Mouse (Mus musculus) forebrain, embryonic 13.5 days (tissue): ENCODE results near the gene Drd4. TPM values are rescaled to one million over a fixed set of nuclear protein-coding genes. Genes with fewer than 3 reads are reported as not detected.
"Not testable (repeated sequence)": the region's sequence is repeated elsewhere in the genome, so short reads cannot be mapped to it uniquely, and the experiment has no call there.

Source experiments
- ATAC-seq: fragments of 200-750 bp; cut with Nextera tagmentation; 2 replicates; pipeline ENCODE4 v1.8.0; 2017
- H3K27ac ChIP-seq: fragments of 300-500 bp; sonication (generic); 2 replicates; pipeline ENCODE4 v1.5.1; 2015; ENCODE audit warnings: inconsistent platforms, mild to moderate bottlenecking, moderate library complexity
- H3K27me3 ChIP-seq: fragments of 300-500 bp; sonication (generic); 2 replicates; pipeline ENCODE4 v1.6.1; 2015; ENCODE audit warnings: mild to moderate bottlenecking, inconsistent platforms
- H3K36me3 ChIP-seq: fragments of 300-500 bp; sonication (generic); 2 replicates; pipeline ENCODE4 v1.6.1; 2015; ENCODE audit warnings: mild to moderate bottlenecking, inconsistent platforms; ENCODE audit not compliant: poor library complexity, severe bottlenecking
- H3K4me1 ChIP-seq: fragments of 300-500 bp; sonication (generic); 2 replicates; pipeline ENCODE4 v1.6.1; 2015; ENCODE audit warnings: inconsistent platforms
- H3K4me2 ChIP-seq: fragments of 300-500 bp; sonication (generic); 2 replicates; pipeline ENCODE4 v1.6.1; 2015; ENCODE audit warnings: inconsistent platforms, mild to moderate bottlenecking, moderate library complexity
- H3K4me3 ChIP-seq: fragments of 300-500 bp; sonication (generic); 2 replicates; pipeline ENCODE4 v1.5.1; 2015; ENCODE audit warnings: mild to moderate bottlenecking, inconsistent platforms
- H3K9ac ChIP-seq: fragments of 300-500 bp; sonication (generic); 2 replicates; pipeline ENCODE4 v1.6.1; 2015; ENCODE audit warnings: mild to moderate bottlenecking, inconsistent platforms
- H3K9me3 ChIP-seq: fragments of 300-500 bp; sonication (generic); replicated peaks from 2 replicates; pipeline ENCODE4 v1.6.1; 2016; ENCODE audit warnings: inconsistent platforms
- WGBS: fragments of 180-500 bp; shearing (Covaris S2); methylation state at CpG from one replicate; pipeline ENCODE4 v1.1.7; 2015; 5-methylcytosine and 5-hydroxymethylcytosine counted together
- polyA plus RNA-seq: library from polyadenylated mRNA; unstranded; fragments of >200 nt; fragmentation: Nextera tagmentation; extraction: Ambion mirVana; gene quantifications from 2 replicates; pipeline ENCODE4 v1.2.1, GENCODE M21; 2015

Gene Drd4
- 0.55 and 0.70 TPM in 2 replicates for polyA plus RNA-seq

GRCm38 (mm10) chr7:141291921-141292582 lies at the start of gene Drd4:
Drd4 (plus strand) TSS chr7:141292006.
- peak within 1 kb of the TSS; percentile 95 for H3K4me2 ChIP-seq
- H3K4me1 ChIP-seq: peaks cover 28% of the 10 kb centered on the region
- no peaks in the 10 kb centered on the region for H3K9me3 ChIP-seq
- no peak within 1 kb of the TSS for H3K27ac ChIP-seq
- H3K36me3 ChIP-seq: peaks cover 7% of the 10 kb centered on the region
- WGBS: 1% methylated on average over 43 of the region's 46 CpGs
- H3K4me3 ChIP-seq: peak within 1 kb of the TSS; percentile 50
- H3K9ac ChIP-seq: peak within 1 kb of the TSS; percentile 63
- peaks cover 63% of the 10 kb centered on the region for H3K27me3 ChIP-seq
- ATAC-seq: peak; percentile 83

DNA sequence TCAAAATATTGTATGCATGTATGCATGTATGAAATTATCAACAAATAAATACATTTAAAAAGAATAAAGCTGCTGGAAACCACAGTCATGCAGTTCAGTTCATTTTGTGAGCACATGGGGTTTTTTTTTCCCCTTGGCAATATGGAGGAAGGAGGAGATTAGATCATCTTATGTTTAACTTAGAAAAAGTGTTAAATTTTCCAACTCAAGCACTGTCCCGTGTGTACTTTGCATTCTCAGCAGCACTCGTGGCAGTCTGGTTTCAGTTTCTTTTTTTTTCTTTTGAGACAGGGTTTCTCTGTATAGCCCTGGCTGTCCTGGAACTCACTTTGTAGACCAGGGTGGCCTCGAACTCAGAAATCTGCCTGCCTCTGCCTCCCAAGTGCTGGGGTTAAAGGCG lies 41.3 kb upstream of the Drd4 start:
- H3K4me2 ChIP-seq, H3K9me3 ChIP-seq, ATAC-seq, H3K27me3 ChIP-seq, H3K4me3 ChIP-seq, H3K4me1 ChIP-seq, H3K9ac ChIP-seq, H3K27ac ChIP-seq: not testable (repeated sequence)
- peaks cover 95% of the 10 kb centered on the region for H3K36me3 ChIP-seq
- WGBS: 92% methylated on average over 4 of the region's 4 CpGs

DNA sequence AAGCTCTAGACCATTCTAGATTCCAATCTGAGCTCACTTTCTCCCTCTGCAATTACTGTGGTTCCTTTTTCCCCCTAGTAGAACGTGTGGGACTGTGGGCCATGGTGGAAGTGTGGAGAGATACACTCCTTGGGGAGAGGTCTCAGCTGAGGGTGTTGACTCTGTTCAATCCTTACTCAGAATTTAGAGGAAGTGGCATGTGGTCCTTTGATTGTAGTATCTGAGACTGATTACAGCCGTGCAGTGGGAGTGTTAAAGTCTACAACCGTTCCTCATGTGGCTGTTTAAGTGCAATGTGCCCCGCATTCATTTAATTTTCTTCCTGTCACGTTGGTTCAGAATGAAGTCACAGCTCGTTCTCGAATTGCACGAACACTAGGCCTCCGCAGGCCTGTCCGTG lies 35.6 kb upstream of the Drd4 start:
- no peak overlapping the region for H3K4me2 ChIP-seq
- H3K9ac ChIP-seq: no peak overlapping the region
- 94% methylated on average over 10 of the region's 10 CpGs for WGBS
- H3K4me3 ChIP-seq: no peak overlapping the region
- ATAC-seq: no peak
- peaks cover 95% of the 10 kb centered on the region for H3K36me3 ChIP-seq
- no peaks in the 10 kb centered on the region for H3K4me1 ChIP-seq
- no peaks in the 10 kb centered on the region for H3K27me3 ChIP-seq
- H3K27ac ChIP-seq: no peak overlapping the region
- no peaks in the 10 kb centered on the region for H3K9me3 ChIP-seq

DNA sequence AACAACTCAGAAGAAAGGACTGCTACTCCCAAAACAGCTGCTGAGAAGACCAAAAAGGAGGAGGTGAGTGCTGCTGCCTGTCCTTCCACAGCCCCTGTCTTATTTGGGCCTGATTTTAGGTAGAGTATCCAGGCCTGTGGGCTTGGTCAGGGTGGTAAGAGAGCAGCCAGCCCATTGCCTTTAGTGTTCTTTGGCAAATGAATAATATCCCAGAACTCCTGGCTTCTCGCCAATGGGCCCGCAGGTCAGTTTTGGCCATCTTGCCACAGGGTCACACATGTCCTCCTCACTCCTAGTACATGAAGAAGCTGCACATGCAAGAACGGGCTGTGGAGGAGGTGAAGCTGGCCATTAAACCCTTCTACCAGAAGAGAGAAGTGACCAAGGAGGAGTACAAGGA lies 30.3 kb upstream of the Drd4 start:
- H3K9ac ChIP-seq: no peak overlapping the region
- WGBS: 95% methylated on average over 3 of the region's 3 CpGs
- H3K4me1 ChIP-seq: peaks cover 12% of the 10 kb centered on the region
- H3K9me3 ChIP-seq: no peaks in the 10 kb centered on the region
- no peak overlapping the region for H3K4me3 ChIP-seq
- no peaks in the 10 kb centered on the region for H3K27me3 ChIP-seq
- H3K36me3 ChIP-seq: peaks cover 80% of the 10 kb centered on the region
- no peak overlapping the region for H3K4me2 ChIP-seq
- no peak for ATAC-seq
- no peak overlapping the region for H3K27ac ChIP-seq

DNA sequence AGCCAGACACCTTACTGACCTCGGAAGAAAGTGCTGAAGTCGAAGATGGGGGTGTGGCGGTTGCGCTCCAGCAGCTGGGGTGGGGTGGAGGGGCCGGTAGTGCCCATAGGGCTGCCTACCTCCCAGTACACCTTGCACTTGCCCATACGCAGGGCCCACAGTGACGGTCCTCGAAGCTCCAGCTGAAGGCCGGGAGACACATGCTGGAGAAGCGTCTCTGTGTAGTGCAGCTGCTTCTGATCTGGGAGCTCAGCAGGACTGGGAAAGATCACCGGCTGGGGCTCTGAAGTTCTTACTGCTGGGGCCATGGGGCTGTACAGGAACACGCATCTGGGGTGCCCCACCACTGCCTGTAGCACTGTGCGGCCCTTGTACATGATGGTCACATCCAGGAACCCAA lies 28.2 kb upstream of the Drd4 start:
- no peaks in the 10 kb centered on the region for H3K27me3 ChIP-seq
- peaks cover 58% of the 10 kb centered on the region for H3K36me3 ChIP-seq
- no peaks in the 10 kb centered on the region for H3K9me3 ChIP-seq
- WGBS: 91% methylated on average over 13 of the region's 13 CpGs
- no peak overlapping the region for H3K9ac ChIP-seq
- H3K4me2 ChIP-seq: no peak overlapping the region
- H3K27ac ChIP-seq: no peak overlapping the region
- H3K4me3 ChIP-seq: no peak overlapping the region
- no peak for ATAC-seq
- peaks cover 12% of the 10 kb centered on the region for H3K4me1 ChIP-seq

DNA sequence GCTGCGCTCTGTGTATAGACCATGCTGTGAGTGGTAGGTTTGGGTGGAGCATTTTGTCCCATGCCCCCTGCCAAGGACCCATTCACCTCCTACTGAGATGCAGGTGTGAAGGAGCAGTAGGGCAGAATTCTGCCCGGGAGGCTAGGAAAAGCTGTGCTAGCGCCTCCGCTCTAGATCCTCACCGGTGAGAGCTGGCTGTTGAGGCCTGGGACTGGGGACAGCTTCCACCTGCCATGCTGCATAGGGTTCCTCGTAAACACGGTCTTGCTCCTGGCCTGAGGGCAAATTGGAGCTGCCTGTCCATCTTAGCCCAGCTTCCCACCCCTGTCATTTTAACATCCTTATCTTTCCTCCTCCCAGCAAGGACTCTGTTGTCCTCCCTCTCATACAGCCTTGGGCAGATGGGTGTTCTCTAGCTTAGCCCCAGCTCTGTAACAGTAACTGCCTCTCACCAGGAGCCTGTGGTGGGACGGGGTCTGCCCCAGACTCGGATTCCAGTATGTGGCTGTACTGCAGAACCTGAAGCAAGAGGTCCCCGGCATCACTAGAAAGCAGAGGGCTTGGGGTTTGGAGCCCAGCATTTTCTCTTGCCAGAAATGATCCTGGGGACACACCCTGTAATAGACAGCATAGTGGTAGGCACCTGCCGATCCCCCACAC lies 27.6 kb upstream of the Drd4 start:
- Histone ChIP-seq H3K4me2 (no peak overlapping the region), H3K9me3 (no peaks in the 10 kb centered on the region), H3K27ac (no peak overlapping the region), H3K27me3 (no peaks in the 10 kb centered on the region), H3K4me3 (no peak overlapping the region), H3K36me3 (peaks cover 53% of the 10 kb centered on the region), H3K4me1 (peaks cover 12% of the 10 kb centered on the region), H3K9ac (no peak overlapping the region)
- no peak for ATAC-seq
- 77% methylated on average over 11 of the region's 11 CpGs for WGBS

DNA sequence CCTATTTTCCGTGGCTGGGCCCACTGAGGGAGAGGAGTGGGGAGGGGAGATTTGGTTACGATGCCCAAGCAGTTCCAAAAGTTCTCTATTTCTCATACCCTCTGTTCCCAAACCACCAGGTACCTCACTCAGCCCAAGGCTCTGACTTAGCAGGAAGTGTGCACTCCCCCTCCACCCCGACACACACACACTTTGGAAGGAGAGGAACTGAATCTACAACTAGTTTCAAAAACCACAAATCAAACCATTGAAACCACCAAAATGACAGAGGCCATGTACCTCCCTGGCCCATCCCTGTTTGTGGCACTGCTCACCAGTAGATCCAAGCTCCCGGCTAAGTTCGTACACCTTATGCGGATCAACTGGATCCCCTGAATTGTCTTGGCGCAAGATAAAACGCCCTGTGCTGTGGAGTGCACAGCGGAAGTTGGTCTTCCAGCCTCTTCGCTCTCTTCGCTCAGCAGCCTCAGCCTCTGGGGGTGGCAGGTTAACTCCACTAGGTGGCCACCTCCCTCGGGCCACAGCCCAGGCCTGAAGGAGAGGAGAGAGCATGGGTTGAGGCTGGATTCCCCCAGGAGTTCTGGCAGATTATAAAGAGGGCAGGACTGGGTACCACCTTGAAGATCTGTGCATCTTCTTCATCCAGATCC lies 26.9 kb upstream of the Drd4 start:
- no peaks in the 10 kb centered on the region for H3K27me3 ChIP-seq
- H3K9ac ChIP-seq: no peak overlapping the region
- no peak overlapping the region for H3K4me3 ChIP-seq
- no peak overlapping the region for H3K27ac ChIP-seq
- WGBS: 33% methylated on average over 12 of the region's 12 CpGs
- peaks cover 46% of the 10 kb centered on the region for H3K36me3 ChIP-seq
- H3K9me3 ChIP-seq: no peaks in the 10 kb centered on the region
- peaks cover 12% of the 10 kb centered on the region for H3K4me1 ChIP-seq
- H3K4me2 ChIP-seq: no peak overlapping the region
- ATAC-seq: peak; percentile 52; the same call in 1 of the 2 replicates

GRCm38 (mm10) chr7:141265411-141265738 lies 26.4 kb upstream of the Drd4 start:
- H3K36me3 ChIP-seq: peaks cover 41% of the 10 kb centered on the region
- 38% methylated on average over 11 of the region's 11 CpGs for WGBS
- 0 out of 2 replicates have a peak overlapping the region, but pooled peaks have one; percentile 50 for H3K9ac ChIP-seq
- peaks cover 12% of the 10 kb centered on the region for H3K4me1 ChIP-seq
- no peaks in the 10 kb centered on the region for H3K27me3 ChIP-seq
- ATAC-seq: peak; percentile 22; the same call in 1 of the 2 replicates
- H3K27ac ChIP-seq: no peak overlapping the region
- no peak overlapping the region for H3K4me3 ChIP-seq
- H3K4me2 ChIP-seq: 0 out of 2 replicates have a peak overlapping the region, but pooled peaks have one; percentile 5
- H3K9me3 ChIP-seq: no peaks in the 10 kb centered on the region

- ATAC-seq: peak; percentile 61
- no peak within 1 kb of the TSS for H3K27ac ChIP-seq
- WGBS: 13% methylated on average over 25 of the region's 25 CpGs
- peak within 1 kb of the TSS; percentile 50 for H3K9ac ChIP-seq
- peak within 1 kb of the TSS; percentile 58 for H3K4me2 ChIP-seq
- H3K4me1 ChIP-seq: peaks cover 12% of the 10 kb centered on the region
- peak within 1 kb of the TSS; percentile 34 for H3K4me3 ChIP-seq
- peaks cover 35% of the 10 kb centered on the region for H3K36me3 ChIP-seq
- H3K9me3 ChIP-seq: no peaks in the 10 kb centered on the region
- H3K27me3 ChIP-seq: no peaks in the 10 kb centered on the region
Observed at GRCm38 (mm10) chr7:141265739-141266561, 25.9 kb upstream of the Drd4 start, which contains the start of gene Irf7. Irf7 (minus strand) TSS chr7:141266481.

GRCm38 (mm10) chr7:141268466-141269272 lies 23.1 kb upstream of the Drd4 start:
- peaks cover 8% of the 10 kb centered on the region for H3K36me3 ChIP-seq
- no peak overlapping the region for H3K27ac ChIP-seq
- no peaks in the 10 kb centered on the region for H3K9me3 ChIP-seq
- 80% methylated on average over 24 of the region's 24 CpGs for WGBS
- no peaks in the 10 kb centered on the region for H3K27me3 ChIP-seq
- H3K4me3 ChIP-seq: no peak overlapping the region
- peaks cover 12% of the 10 kb centered on the region for H3K4me1 ChIP-seq
- H3K9ac ChIP-seq: no peak overlapping the region
- no peak overlapping the region for H3K4me2 ChIP-seq
- no peak for ATAC-seq

DNA sequence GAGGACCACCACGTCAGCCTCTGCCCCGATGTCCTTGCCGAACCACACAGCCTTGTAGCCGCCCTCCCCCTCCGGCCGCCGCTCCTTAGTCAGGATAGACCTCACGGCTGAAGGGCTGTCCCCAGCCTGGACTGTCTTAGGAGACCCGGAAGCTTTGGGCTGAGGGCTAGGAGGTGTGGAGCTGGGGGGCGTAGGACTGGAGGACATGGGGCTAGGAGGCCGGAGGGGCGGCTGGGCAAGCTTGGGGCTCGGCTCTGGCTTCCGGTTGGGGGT lies 22.6 kb upstream of the Drd4 start:
- Histone ChIP-seq H3K27me3 (no peaks in the 10 kb centered on the region), H3K9ac (no peak overlapping the region), H3K27ac (no peak overlapping the region), H3K4me1 (peaks cover 12% of the 10 kb centered on the region), H3K4me3 (no peak overlapping the region), H3K36me3 (peaks cover 3% of the 10 kb centered on the region), H3K9me3 (no peaks in the 10 kb centered on the region), H3K4me2 (no peak overlapping the region)
- ATAC-seq: no peak
- 80% methylated on average over 14 of the region's 14 CpGs for WGBS
